Mouse (Mus musculus): ENCODE results near the gene Spin2g. TPM values are rescaled to one million over a fixed set of nuclear protein-coding genes. Genes with fewer than 3 reads are reported as not detected.
"Not testable (repeated sequence)": the region's sequence is repeated elsewhere in the genome, so short reads cannot be mapped to it uniquely, and the experiment has no call there.

Gene Spin2g
- polyA plus RNA-seq (2014; fragmentation: Nextera tagmentation; extraction: Ambion mirVana) = not detected in 2 replicates

DNA sequence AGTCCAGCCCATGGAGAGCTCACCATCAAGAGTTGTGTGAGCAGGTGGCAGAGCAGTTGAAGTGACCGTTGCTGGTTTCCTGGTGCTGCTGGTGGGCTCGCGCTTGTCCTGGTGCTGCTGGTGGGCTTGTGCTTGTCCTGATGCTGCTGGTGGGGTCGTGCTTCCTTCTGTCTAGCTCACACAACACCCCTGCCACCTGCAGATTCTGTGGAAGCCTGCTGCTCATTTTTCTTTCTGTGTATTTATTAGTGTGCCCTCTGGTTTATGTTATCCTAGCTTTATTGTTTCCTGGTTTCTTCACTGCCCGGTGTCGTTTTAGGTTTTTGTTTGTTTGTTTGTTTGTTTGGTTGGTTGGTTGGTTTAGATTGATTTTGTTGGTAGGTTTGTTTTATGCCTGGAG, at the start of gene Spin2g:
Gene Spin2g, minus strand, starts transcription at position 101 of the 400 bp plus-strand sequence.
- not testable (repeated sequence) for H3K4me3 ChIP-seq (ENCODE audit: low read depth, low read length); H3K4me2 ChIP-seq (replicated peaks; ENCODE audit: low read depth, low read length); H3K27ac ChIP-seq (ENCODE audit: low read length); H3K27me3 ChIP-seq (ENCODE audit: control insufficient read depth, insufficient read depth, low read length); H3K4me1 ChIP-seq (ENCODE audit: control insufficient read depth, insufficient read depth, low read length); H3K9me3 ChIP-seq (ENCODE audit: control insufficient read depth, low read depth, low read length); H3K36me3 ChIP-seq (ENCODE audit: control insufficient read depth, insufficient read depth, low read length); H3K9ac ChIP-seq (replicated peaks; ENCODE audit: low read depth, low read length); ATAC-seq (ENCODE audit: insufficient number of reproducible peaks, insufficient read depth, low FRiP score, low read depth)
- 91% methylated on average over 6 of the region's 6 CpGs for WGBS

Other genes with a start within 250 kb of the Spin2g start
- not detected in 2 replicates for gene Btbd35f9, start 77.2 kb downstream of the Spin2g start, polyA plus RNA-seq (2014; fragmentation: Nextera tagmentation; extraction: Ambion mirVana)
- not detected in 2 replicates for gene Btbd35f8, start 211.8 kb upstream of the Spin2g start, polyA plus RNA-seq (2014; fragmentation: Nextera tagmentation; extraction: Ambion mirVana)